Mouse (Mus musculus) gastrocnemius, adult 18-20 months (tissue): ENCODE measurements at regions not wholly inside any gene's neighbourhood (a gene's known extent, or its start where the extent isn't known, plus 50 kb on each side); places are given as distances from the start of the nearest gene placed in this dataset.
A peak's percentile ranks its signal among the peaks of the same experiment; 100 is the strongest.

Experiments
- DNase-seq: peaks from one replicate; pipeline ENCODE4 v3.0.0; 2021; ENCODE audit warnings: low spot score

DNA sequence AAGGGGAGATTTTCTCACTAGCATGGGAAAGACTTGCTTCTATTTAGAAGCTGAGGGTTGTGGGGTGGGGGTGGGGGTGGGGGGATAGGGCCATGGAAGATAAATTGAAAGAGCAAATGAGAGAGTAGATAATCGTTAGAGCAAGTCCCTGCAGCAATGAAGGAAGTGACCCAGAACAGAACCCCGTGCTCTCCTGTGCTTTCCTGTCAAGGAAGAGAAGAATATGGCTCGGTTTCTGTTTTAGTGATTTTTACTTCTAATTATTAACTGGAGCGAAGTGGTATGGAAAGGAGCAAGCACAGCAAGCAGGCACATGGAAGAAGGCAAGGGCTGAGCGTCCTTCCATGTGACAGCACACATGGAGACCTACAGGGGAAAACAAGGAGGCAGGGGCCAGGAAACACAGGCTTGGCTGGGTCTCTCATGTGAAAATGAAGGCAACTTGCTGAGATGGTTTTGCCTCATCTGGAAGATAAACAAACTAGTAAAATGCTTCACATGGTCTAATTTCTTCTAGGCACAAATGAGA is 711.8 kb downstream of the Gm826 start:
- DNase-seq: no peak

DNA sequence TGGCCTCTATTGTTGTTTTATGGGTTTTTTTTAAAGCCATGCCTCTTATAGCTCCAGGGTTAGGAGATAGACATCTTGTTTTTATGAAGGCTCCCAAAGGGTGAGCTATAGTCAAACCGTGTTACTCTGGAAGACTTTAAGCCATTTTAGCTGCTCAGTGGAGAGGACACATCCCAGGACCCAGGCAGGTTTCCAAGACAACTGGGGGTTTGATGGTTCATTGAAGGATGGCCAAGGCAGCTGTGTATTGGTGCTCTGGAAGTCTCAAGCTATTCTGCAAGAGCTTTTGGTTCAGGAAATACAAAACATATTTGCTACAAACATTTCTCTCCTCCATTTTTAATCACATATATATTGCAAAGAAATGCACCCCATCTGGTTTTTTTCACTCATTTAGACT is 708.7 kb downstream of the Gm826 start:
- peak; percentile 50 for DNase-seq

DNA sequence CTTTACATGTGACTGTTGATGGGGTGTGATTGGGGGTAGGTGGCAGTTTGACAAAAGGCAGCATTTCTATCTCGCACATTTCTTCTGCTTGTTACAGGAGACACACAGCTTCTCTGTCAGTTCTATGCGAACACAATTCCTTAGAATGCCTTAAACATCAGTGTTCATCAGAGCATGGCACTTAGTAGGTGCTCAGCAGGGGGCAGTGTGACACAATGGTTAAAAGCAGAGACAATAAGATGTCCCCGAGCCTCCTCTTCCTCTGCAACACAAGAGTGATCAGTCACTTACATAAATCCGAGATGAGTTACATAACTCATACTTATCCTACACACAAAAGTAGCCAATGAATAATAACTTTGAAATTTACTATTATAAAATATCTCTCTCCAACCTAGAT is 688.1 kb downstream of the Gm826 start:
- DNase-seq: peak; percentile 70

DNA sequence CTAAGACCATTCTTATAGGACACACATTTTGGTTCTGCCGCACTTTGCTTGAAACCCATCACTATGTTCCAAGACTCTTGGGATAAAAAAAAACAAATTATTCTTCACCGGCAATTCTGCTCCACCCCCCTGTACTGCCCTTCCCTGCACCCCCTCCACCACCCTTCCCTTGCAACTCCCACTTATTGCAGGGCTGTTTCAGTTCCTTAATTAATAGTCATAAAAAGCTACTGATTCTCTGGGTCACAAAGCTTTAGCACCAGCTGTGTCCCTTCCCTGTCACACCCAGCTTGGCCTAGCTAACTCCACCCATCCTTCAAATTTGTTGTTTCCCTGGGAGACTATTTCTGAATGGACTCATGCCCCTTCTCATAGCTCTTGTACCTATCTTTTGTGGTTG is 687.4 kb downstream of the Gm826 start:
- DNase-seq: peak; percentile 8

DNA sequence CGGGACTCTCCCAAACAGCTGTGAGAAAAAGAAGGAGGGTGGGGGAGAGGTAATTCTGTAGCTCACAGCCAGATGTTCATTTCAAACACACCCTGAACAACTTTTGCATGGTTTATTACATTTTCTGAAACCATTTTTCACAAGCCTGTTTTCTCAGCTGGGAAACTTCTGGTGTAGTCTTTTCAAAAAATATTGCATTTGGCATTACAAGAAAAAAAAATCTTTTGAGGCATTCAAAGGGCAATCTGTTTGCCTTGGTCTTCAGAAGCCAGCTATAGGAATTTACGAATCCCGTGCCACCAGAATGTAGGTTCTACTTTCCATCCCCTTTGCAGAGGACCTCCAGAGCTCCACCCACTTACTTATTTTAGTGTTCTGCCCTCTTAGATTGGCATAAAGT is 681.7 kb downstream of the Gm826 start:
- no peak for DNase-seq

DNA sequence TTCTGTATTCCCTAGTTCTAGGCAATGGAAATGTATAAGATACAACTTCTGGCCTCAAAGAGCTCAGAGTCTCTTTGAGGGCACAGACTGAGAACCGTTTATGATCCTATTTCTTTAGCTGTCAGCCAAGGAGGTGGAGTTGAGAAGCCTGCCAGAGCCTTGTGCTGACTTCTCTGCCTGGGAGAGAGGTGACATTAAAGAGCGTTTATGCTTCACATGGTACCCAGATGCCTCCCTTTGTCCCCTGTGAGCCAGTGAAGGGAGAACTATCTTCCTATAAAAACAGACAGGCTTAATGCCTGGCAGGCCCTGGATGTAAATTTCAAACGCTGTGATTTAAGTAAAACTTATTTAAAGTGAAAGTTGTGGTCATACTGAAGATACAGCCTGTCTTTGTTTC is 657.1 kb downstream of the Gm826 start:
- no peak for DNase-seq

DNA sequence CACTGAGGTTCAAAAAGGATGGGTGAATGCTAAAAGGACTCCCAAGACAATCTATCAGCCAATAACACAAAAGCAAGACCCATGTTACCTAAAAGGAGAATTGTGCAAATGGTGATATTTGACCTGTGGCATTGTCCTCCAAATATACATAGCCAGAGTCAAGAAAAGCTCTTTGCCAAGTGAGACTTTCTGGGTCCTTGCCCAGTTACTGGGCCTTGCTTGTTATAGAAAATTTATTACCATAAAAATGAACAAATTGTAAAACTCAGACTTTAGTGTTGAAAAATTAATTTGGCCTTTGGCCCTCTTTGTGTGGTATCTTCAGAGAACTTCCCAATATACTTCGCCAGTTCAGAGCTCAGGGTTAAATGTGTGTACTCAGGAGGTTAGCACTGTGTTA is 653.3 kb downstream of the Gm826 start:
- DNase-seq: no peak

DNA sequence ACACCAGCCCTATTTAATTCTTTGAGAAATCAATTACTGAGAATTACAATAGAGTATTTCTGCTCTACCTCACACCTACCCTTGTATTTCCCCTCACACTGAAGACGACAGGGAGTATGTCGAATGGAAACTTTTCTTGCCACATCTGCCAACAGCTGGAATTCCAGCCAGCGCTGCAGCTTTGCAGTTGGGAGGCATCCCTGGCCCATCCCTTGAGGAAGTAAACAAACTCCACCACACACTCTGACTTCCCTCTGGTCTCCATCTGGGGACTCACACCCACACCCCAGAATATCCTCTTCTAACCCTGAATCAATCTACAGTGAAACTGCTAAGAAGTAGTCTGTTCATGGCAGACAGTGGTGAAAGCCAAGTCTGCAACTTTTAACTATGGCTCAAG is 630.9 kb downstream of the Gm826 start:
- no peak for DNase-seq

DNA sequence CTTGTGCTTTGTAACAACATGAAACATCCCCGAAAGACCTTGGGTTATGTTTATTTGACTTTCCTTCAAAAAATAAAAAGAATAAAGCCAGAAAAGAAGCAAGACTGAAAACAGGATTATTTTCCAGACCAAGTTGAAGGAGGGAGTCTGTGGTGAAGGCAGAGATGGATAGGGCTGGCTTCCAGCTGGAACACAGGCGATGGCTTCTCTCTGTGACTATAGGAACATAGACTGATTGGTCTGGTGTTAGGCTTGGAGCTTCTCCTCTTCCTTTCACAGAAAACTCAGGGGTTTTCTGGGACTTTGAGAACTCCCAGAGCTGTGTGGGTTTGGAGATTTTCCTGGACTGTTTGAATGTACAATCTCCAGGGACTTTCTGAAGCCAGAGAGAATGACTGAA is 625.8 kb downstream of the Gm826 start:
- peak; percentile 41 for DNase-seq

DNA sequence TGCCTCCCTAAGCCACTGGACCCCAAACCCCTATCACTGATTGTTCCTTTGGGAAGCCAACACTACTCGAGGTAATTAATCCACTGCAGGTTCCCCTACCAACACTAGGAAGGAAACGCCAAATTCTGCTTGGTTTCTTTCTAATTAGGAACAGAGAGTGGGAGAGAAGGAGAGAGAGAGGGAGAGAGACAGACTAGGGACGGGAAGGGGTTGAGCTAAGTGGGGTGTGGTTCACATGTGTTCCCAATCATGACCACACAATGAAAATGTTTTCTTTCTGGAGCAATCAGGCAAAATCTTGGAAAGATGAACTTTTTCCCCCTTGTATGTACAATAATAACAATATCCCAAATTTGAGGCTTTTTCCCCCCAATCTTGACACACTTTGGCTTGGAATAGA is 619.3 kb downstream of the Gm826 start:
- peak; percentile 34 for DNase-seq

DNA sequence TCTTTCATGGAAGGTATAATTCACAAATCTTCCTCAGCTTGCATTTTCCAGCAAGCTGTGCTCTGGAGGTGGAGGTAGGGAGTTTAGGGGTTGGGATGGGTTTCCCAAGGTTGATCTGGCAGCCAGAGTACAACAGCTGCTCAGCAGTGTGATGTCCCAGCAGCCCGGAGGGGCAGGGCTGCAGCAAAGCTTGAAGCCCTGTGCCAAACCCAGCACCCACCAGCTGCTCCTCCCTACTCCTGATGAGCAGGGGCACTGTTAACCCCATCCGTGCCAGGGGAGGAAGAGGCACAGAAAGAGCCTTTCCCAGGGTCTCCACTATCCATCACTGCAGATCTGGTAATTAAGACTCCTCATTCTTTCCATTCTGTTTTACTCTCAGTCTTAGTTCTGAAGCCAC is 615.2 kb downstream of the Gm826 start:
- DNase-seq: no peak

DNA sequence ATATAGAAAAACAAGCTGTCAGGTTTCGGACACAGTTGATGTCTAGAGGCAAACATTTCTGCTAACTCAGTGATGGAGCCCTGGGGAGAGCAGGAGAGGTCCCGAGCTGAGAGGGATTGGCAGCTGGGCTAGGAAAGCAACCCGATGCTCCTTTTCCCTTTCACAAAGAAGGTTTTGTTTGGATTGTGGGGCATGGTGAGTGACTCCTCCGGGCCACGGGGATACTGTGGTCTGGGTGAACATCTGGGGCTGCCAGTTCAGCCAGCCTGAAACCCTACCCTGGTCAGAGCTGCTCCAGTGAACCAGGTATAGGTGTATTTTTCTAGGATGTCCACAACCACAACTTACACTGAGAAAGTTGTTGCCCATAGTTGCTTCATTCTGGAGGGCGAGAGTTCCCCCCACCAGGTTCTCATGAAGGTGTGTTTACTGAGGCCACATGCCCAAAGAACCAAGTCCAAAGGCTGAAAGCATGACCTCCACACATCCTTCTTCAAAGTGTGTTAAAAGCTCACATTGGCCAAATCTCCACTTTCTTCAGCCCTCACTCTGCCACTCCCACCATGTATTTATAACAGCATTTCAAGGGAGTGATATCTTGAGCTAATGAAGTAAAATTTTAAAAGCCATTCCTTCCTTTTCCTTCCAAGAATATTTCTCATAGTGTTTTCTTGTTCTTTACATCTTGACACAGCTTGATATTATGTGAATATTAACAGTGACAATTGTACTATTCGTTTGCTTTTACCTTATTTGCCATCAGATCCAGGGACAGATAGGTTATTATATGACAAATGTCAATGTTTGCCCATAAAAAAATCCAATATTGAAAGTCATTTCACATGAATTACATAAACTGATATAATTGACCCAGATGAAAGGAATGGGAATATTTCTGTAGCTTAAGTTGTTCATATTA is 608.5 kb downstream of the Gm826 start:
- no peak for DNase-seq

DNA sequence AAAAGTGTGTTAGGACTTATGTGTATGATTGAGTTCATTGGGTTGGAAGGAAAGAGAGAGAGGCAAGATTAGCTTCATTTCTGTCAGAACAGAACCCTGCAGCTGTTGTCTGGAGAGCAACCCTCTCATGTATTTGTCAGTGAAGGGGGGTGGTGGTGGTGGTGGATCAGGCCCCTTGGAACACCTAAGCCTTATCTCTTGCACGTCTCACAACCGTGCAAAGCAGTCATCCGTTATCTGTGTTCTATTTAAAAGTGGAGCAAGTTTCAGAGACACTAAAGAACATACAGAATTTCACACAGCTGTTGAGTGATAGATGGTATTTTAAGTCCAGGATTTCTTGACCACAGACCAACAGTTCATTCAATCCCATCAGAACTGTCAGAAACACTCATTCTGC is 604.7 kb downstream of the Gm826 start:
- DNase-seq: no peak

DNA sequence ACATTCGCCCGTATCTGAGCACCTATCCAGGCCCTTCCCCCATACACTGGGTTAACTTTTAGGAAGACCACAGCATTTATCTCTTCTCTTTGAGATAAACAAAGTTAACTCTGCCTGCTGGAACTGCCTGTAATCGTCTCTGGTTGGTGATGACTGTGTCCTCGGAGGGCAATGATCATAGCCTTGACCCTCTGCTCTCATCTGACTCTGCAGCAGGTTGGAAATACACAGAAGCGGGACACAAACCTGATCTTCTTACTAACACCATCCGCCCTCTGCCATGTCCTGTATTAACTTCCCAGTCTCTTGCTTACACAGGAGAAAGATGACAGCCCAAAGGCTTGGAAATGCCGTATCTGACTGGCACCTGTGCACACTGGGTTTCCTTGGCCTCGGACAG is 603.7 kb downstream of the Gm826 start:
- DNase-seq: no peak

DNA sequence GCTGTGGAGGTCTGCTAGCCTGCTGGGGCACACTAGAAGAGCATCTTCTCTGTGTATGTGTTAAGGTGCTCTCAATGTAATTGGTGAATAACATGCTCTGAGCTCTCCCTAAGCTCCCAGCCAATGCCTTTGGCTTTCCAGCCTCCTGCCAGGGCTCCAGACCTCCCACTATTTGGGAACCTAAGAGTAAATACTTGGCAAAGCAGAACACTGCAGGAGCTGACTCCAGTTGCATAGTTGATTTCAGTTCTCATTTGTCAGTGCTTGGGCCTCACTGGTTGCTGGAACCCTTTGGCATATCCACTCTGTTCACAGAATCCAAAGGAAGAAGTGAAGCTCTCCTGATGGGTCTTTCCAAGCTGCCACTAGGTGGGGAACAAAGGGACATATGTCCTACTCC is 602.7 kb downstream of the Gm826 start:
- DNase-seq: no peak

DNA sequence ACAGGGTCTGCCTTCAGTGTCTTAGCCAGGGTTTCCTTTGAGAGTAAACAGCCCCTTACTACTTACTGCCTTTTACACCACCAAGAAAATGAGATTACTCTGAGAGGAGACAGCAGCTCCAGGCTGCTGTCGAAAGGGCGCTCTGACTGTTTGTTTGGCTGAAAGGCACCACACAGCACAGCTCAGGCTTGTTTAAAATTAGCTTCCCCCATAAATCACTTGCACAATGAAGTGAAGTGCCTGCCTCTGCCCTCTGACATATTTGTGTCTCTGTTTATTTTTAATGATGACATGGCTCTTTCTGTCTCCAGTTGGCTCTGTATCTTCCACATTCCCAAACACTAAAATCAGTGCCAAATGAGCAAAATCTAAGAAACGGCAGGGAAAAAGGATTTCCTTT is 601.5 kb downstream of the Gm826 start:
- peak; percentile 47 for DNase-seq

DNA sequence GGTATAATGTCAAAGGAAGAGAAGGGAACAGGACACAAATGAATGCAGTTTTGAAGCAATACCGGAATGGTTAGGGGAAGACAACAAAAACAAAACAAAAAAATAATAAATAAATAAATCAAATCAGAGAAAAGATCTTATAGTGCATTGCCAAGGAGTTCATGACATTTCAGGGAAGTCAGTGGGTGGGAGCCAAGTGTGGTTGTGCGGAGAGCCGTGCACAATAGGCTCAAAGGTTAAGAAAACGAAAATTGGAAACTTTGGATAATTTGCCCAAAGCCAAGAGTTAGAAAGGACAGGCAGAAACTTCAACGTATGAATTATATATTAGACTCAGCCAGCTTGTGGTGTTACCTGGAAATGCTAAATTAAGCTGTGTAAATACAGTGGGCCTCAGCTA is 599.4 kb downstream of the Gm826 start:
- no peak for DNase-seq

DNA sequence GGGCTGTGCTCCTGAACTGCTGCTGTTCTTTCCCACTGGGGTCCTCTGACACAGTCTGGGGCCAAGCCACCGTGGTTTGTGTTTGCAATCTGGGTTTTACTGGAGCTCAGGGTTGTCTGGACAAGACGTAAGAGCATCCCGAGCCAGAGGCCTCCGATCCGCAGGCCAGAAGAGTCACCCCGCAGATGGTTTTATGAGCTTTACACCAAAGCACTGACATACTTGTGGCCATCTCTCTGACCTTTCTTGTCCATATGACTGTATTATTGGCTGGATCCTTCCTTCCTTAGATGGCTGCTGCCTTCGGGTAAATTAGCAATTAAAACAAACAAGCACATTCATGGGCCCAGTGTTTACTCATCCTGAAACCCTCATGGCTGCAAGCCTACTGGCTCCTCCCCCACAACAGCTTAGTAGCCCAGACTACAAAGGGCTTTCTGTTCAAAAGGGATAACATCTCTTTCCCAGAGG is 578.4 kb downstream of the Gm826 start:
- DNase-seq: peak; percentile 27

DNA sequence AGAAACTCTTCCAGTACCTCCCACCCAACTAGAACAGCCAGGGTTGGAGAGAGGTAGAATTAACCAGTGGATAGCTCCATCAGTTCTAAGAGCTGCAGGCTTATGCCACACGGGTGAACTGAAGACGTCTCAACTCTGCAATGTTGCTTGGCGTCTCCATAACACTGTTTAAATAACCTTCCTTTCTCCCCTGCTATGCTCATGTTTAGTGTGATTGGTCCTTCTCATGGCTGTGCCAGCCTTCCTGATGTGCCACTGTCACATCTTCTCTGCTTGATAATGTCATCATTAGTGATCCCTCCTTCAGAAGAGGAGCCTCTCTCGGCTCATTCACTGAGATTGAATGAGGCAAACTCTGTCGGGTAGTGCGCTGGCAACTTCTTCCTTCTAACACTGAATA is 573.2 kb downstream of the Gm826 start:
- no peak for DNase-seq

DNA sequence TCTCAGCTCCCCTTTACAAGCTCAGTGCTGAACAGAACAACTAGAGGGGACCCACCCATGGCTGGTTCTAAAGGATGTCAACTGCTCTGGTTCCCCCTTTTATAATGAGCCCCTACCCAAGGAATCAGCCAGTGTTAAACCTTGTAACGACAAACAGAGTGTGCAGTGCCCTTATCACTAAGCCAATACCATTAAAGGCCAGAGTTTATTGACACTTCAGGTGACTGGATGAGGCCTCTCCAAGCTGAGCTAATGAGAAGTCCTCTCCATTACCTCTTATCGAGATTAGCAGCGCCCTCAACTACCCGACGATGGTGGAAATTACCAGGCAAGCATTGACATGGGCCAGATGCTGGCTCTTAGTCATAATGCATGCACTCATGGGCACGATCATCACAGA is 570.8 kb downstream of the Gm826 start:
- no peak for DNase-seq
